Mouse (Mus musculus) CH12.LX (cell line): Measurements from ENCODE around the gene Gm37240.

ENCODE experiments used
- CHD2 ChIP-seq: IDR thresholded peaks from 2 replicates; pipeline ENCODE4 v1.6.1; 2011; ENCODE audit warnings: low read length, improper control_type of control experiment
- CTCF ChIP-seq, 2 experiments: IDR thresholded peaks in 1 of 2; conservative IDR thresholded peaks in 1 of 2; 2 replicates each; pipeline ENCODE4 v1.5.1; 2011 to 2012; ENCODE audit warnings: low read depth in 2 of 2, low read length in 2 of 2, improper control_type of control experiment in 1 of 2, inconsistent platforms in 1 of 2, mild to moderate bottlenecking in 1 of 2, moderate library complexity in 1 of 2
- EP300 ChIP-seq: IDR thresholded peaks from 2 replicates; pipeline ENCODE4 v1.6.1; 2011; ENCODE audit warnings: low read length, improper control_type of control experiment
- ETS1 ChIP-seq: conservative IDR thresholded peaks from 2 replicates; pipeline ENCODE4 v1.6.1; 2012; ENCODE audit warnings: low read depth, mild to moderate bottlenecking, inconsistent platforms, low read length, improper control_type of control experiment, moderate library complexity
- GABPA ChIP-seq: IDR thresholded peaks from 2 replicates; pipeline ENCODE4 v1.6.1; 2012; ENCODE audit warnings: low read depth, low read length, improper control_type of control experiment, inconsistent platforms; ENCODE audit not compliant: insufficient replicate concordance
- HCFC1 ChIP-seq: IDR thresholded peaks from 2 replicates; pipeline ENCODE4 v1.6.1; 2012; ENCODE audit warnings: low read depth, mild to moderate bottlenecking, inconsistent platforms, low read length, improper control_type of control experiment
- MYC ChIP-seq: IDR thresholded peaks from 2 replicates; pipeline ENCODE4 v1.6.1; 2011; ENCODE audit warnings: low read depth, mild to moderate bottlenecking, improper control_type of control experiment, low read length
- SIN3A ChIP-seq: IDR thresholded peaks from 2 replicates; pipeline ENCODE4 v1.6.1; 2012; ENCODE audit warnings: low read length, improper control_type of control experiment, inconsistent platforms
- TBP ChIP-seq: conservative IDR thresholded peaks from 2 replicates; pipeline ENCODE4 v1.6.1; 2011; ENCODE audit warnings: low read depth, low read length, improper control_type of control experiment

GRCm38 (mm10) chr3:85020137-85020536 is 867.2 kb downstream of the Gm37240 start:
- TF ChIP-seq CTCF (conservative IDR thresholded peaks at IDR 0.05 in 1 of 2, IDR thresholded peaks at IDR 0.05 in 1 of 2; ENCODE audit: low read depth in 2 of 2, low read length in 2 of 2): no peak
- no peak for TF ChIP-seq CHD2
- no peak for TF ChIP-seq TBP
- no peak for TF ChIP-seq HCFC1
- no peak for TF ChIP-seq MYC
- no peak for TF ChIP-seq ETS1
- no peak for TF ChIP-seq SIN3A
- TF ChIP-seq GABPA: no peak
- TF ChIP-seq EP300: no peak
